Mouse (Mus musculus): ENCODE data around the gene Ctsw.

The Ctsw gene

DNA sequence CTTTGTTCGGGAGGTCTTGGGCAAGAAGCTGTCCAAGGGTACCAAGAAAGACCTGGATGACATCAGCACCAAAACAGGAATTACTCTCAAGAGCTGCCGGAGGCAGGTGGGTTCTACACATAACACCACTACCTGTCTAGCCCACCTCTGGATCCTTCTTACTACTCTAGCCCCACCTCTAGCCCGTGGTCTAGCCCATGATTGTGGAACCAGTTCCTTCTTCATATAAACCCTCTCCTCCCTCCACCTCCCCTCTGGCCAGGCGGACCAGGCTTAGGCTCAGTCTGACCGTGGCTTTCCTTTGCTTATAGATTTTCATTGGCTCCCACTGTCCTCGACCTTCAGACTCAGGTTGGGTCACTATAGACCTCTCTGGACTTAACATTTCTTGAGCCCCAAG, 6.9 kb downstream of the Ctsw start:
- DNase-seq: no peak

DNA sequence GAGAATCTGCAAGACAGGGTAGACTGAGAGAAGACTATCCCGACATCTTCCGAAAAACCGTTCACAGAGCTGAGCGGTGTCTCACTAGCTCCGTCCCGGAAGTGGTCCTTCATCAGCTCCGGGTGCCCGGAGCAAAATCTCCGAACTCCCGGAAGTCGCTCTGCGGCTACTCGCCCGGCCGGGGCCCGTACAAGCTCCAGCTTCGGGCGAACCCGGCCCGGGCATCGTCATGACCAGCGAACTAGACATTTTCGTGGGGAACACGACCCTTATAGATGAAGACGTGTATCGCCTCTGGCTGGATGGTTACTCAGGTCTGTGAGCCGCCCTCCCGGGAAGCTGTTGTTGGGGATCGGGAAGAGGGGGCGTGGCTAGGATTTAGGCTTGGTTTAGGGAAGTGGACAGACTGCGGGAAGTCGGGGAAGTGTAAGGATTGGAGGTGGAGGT, 7.8 kb downstream of the Ctsw start, which contains the start of gene Fibp:
TSS of gene Fibp (plus strand) at position 151 of the 447 bp plus-strand sequence.
- DNase-seq: peak; percentile 92

GRCm38 (mm10) chr19:5459896-5460295, 8.4 kb downstream of the Ctsw start:
- no peak for DNase-seq

DNA sequence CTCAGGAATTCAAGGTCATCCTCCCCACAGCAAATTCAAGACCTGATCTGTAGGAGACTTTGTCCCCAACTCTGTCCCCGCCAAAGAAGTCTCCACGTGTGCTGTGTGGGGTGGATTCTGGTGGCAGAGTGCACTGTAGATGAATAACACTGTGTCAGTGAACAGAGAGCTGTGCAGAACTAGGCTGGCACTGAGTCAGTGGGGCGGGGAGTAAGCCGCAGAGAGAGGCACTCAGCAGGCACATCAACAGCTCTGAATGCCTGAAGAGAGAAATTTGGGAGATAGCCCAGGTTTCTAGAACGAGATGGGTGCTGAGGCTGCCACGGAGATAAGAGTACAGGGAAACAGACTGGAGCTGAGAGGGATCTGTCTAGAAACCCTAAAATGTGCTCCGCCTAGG, 9.3 kb downstream of the Ctsw start:
- no peak for DNase-seq

GRCm38 (mm10) chr19:5457746-5458442, 10.4 kb downstream of the Ctsw start, which contains the start of gene Ccdc85b:
Gene Ccdc85b (minus strand): TSS chr19:5457894.
- DNase-seq: no peak

DNA sequence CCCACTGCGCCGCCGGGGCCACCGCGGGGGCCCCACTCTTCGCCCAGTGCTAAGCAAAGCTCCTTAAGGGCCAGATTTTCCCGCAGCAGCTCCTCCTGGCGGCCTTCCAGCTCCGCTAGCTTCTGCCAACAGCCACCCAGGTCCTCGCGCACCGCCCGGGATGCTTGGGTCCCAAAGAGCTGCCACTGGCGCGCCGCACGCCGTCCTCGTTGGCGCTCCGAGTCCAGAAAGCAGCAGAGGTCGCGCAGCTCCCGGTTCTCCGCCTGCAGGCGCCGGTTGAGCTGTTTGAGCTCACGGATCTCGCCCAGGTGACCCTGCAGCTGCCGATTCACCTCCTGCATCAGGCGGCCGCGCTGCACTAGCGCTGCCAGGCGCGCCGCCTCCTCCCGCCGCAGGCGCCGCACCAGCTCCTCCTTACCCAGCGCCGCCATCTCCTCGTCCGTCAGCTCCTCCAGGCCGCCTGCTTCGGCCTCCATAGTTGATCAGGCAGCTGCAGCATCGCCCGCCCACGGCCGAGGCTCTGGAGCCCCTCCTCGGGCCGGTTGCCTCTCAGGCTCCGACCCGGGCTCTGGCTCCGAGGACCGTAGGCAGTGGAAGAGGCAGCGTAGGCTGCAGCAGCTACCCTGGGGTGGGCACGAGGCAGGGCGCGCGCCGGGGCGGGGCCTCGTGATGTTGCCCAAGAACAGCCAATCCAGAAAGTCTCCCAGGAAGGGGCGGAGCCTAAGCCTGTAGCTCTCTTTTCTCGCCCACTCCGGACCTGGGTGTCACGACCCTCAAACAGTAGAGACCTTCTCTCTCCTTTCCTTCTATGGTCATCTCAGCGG, 11.2 kb downstream of the Ctsw start:
- DNase-seq: peak; percentile 97

DNA sequence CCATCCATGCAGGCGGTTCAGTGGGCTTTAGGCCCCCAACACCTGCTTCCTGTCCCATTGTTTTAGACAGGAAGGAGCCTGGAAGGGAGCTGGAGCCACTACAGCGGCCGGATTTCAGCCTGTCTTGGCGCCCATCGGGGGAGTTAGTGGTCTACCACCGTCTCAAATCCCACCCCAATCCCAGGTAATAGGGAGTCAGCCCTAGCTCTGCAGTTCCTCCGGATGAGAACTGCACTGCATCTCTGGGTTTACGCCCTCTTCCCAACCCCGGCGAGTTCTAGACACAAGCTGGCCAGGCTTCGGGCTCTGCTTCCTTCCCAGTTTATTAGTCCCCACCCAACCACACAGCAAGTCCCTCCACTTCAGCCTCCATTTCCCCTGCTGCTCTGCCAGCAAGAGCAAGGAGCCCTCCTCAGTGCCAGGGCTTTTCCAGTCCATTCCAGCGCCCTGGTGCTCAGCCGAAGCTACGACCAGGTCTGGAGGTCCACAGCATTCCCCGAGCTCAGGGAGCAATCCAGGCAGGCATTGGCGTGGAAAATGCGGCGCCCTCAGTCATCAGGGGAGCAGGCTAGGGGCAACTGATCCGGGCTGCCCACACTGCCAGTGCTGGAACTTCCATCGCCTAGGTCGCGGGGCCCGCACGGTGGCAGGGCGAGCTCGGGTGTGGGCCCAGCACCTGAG, 11.9 kb downstream of the Ctsw start:
- DNase-seq: peak; percentile 67

GRCm38 (mm10) chr19:5455568-5455967, 12.7 kb downstream of the Ctsw start:
- DNase-seq: no peak

DNA sequence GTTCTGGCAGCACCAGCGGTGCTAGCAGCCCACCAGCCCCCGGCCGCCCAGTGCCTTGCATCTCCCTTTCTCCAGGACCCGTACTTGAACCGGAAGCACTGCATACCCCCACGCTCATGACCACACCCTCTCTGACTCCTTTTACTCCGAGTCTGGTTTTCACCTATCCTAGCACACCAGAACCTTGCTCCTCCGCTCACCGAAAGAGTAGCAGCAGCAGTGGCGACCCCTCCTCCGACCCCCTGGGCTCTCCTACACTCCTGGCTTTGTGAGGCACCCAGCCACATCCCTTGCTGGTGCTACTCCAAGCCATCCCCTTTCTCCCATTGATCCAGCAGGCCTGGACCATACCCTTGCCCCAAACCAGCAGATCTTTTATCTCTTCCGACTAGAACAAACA, 13.3 kb downstream of the Ctsw start:
- DNase-seq: no peak

DNA sequence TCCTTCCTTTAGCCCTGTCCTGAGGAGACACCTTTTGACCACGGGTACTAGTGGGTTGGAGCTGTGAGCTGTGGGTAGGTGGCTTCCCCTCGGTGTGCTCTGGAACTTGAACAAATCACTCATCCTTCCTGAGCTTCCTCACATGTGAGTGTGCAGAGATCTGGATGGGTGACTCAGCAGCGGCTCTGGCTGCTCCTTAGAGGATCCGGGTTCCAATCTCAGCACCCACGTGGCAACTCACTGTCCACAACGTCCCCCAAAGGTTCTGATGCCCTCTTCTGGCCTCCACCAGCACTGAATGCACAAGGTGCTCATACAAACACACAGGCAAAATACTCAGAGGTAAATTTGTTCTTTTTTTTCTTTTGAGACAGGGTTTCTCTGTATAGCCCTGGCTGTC, 16.5 kb downstream of the Ctsw start:
- no peak for DNase-seq

GRCm38 (mm10) chr19:5449673-5450072, 18.6 kb downstream of the Ctsw start:
- DNase-seq: no peak

GRCm38 (mm10) chr19:5448354-5449150, 19.8 kb downstream of the Ctsw start:
- no peak for DNase-seq

- peak; percentile 74 for DNase-seq
Observed at GRCm38 (mm10) chr19:5447515-5448353, 20.6 kb downstream of the Ctsw start, which contains the start of gene Fosl1. Gene Fosl1 (plus strand): TSS chr19:5447547.

GRCm38 (mm10) chr19:5445747-5446146, 22.6 kb downstream of the Ctsw start:
- DNase-seq: no peak

DNA sequence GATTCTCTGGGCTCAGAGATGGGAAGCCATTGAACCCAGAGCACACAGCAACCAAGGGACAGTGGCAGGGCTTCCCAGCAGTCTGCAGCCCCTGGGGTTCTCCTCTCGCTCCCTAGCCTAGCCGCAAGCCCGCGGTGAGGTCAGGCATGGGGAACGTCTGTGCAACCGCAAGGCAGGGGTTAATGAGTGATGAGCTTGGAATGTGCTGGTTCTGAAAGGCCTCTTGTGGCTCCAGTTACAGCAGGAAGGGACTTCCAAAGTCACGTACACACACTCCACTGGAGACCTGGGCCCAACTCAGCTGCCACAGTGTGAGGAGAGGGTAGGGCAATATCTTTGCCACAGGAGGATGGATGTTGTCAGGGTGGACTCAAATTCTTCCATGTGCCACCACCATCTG, 23.4 kb downstream of the Ctsw start:
- no peak for DNase-seq

- no peak for DNase-seq
Observed at GRCm38 (mm10) chr19:5444371-5444908, 23.9 kb downstream of the Ctsw start.

- DNase-seq: no peak
Observed at GRCm38 (mm10) chr19:5433951-5434350, 34.4 kb downstream of the Ctsw start.

DNA sequence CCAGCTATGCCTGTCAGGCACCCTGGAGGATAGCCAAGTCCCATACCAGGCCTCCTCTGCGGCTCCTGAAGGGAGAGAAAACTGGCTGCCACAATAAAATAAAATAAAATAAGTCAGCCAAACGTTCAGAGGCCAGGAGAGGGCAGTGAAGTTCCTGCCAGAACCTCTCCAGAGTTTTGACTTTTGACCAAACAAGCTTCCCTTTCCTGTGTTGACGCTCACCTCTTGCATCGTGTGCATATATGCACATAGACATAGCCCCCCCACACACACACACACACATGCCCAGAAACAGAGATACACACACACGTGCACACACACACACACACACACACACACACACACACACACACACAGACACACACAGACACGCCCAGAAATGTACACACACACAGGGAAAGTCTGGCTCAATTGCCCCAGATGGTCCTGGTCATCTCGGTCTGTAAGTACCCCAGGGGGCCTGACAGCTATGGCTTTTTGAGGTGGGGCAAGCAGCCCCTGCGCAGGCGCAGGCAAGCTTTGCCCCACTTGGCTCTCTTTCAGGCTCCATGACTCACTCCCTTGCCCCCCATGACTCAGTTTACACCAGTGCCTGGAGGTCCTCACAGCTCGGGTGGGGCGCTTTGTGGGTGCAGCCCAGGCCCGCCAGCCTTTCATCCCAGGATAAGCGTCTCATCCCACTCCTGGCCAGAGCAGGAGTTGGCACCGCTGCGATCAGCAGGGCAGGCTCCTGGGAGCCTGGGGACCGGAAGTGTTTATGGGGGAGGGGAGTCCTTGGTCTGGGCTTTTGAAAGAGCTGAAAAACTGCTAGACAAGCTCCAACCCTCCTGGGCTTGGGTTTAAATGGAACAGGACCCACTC, 35.1 kb downstream of the Ctsw start:
- peak; percentile 81 for DNase-seq

DNA sequence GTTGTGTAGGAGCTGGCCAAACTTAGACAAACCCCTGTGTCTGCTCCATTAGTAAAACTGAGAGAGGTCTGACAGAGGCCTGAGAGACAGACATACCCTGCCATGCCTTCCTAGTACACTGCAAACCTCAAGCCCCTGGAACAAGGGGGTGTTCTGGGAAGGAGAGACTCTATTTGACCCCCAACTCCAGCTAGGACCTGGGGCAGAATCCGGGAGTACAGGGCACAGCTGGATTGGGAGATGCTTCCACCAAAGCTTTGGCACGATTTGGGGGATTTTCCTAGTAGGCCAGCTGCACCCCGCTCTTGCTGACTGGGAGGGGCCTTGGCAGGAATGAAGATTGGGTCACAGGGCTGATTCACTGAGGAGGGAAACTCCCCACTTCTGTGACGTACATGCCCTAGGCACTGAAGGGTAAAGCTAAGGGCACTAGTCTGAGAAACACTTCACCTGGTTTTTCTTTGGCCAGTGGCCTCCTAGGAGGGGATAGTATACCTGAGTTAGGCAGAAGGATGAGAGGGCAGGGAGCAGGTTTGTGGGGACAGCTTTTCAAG, 36.3 kb downstream of the Ctsw start:
- DNase-seq: no peak

DNA sequence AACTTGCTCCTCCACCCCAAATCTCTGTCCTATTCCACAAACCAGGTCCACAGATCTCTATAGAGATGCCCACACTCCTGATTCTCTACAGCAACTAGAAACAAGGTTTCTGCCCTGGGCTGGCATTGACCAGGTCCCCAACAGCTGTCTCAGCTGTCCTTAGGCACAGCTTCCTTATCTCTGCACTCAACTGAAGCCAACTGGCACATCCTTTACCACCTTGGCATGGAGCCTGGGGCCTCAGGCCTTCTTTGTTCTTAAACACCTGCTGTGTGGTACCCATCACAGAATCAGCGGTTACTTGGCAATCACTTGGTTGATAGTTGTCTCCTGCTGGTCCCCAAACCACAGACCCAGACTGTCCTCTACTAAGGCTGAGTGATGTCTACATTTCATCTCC, 37.9 kb downstream of the Ctsw start:
- DNase-seq: no peak

Data from kidney, postnatal 14 days (tissue).